ENCODE assay signal across 13 mouse cellular contexts in genomic region chr8:119665270-119665669, GRCm38 (mm10). TPM values are rescaled to one million over a fixed set of nuclear protein-coding genes. Genes with fewer than 3 reads are reported as not detected.
DNase-seq lines count a peak whose midpoint lies in the region; ATAC-seq lines count a peak whose summit lies in the region.
"Had no signal": no experiment of that assay in that cellular context is flagged by ENCODE, and none has a peak within 500 bp of the region (broad histone marks: within the 10 kb centered on the region; RNA-seq: fewer than 3 reads in every experiment).

No protein-coding gene starts in this region.

- H3K4me1 ChIP-seq in heart, embryonic 15.5 days (replicated peaks), result peaks cover 40% of the 10 kb centered on the region
- H3K4me1 ChIP-seq: forebrain, embryonic 15.5 days had no signal

- ATAC-seq in heart, embryonic 15.5 days (replicated peaks; ENCODE audit: insufficient number of reproducible peaks, insufficient read depth, low FRiP score, low read depth), result no peak
- ATAC-seq in monocyte, adult 5-6 weeks (replicated peaks; ENCODE audit: insufficient number of reproducible peaks, low FRiP score, low TSS enrichment, poor library complexity, severe bottlenecking), result no peak
- ATAC-seq: forebrain, embryonic 15.5 days had no signal

- peak; percentile 35 for DNase-seq in left cerebral cortex, postnatal 4 days
- no peak for DNase-seq in left cerebral cortex, postnatal 25 days (ENCODE audit: low spot score in 2 of 2)
- peak; percentile 68 for DNase-seq in gastrocnemius, postnatal 10 days
- DNase-seq in ovary, postnatal 14 days (ENCODE audit: low spot score), result peak; percentile 46
- no peak for DNase-seq in frontal cortex, postnatal 10 days (ENCODE audit: low spot score in 2 of 2)
- DNase-seq: cerebellum, adult 11-12 months; right cerebral cortex, postnatal 14 days had no signal

- H3K4me2 ChIP-seq in heart, embryonic 15.5 days, result no peak overlapping the region
- H3K4me2 ChIP-seq: forebrain, embryonic 15.5 days had no signal

- H3K36me3 ChIP-seq in heart, embryonic 15.5 days, result no peaks in the 10 kb centered on the region
- H3K36me3 ChIP-seq: embryonic facial prominence, embryonic 10.5 days; forebrain, embryonic 15.5 days had no signal

- no peak overlapping the region for H3K27ac ChIP-seq in heart, embryonic 15.5 days
- H3K27ac ChIP-seq: embryonic facial prominence, embryonic 10.5 days; forebrain, embryonic 15.5 days had no signal

- intact Hi-C loops in left cerebral cortex, postnatal 4 days (cut with DNase I), result no loop called here
- intact Hi-C loops in left cerebral cortex, postnatal 25 days (cut with DNase I), result no loop called here

- H3K4me3 ChIP-seq in heart, embryonic 15.5 days, result no peak overlapping the region
- H3K4me3 ChIP-seq: embryonic facial prominence, embryonic 10.5 days; forebrain, embryonic 15.5 days had no signal

- no peaks in the 10 kb centered on the region for H3K9me3 ChIP-seq in heart, embryonic 15.5 days (replicated peaks)
- H3K9me3 ChIP-seq: embryonic facial prominence, embryonic 10.5 days; forebrain, embryonic 15.5 days had no signal

- 0 out of 2 replicates have a peak overlapping the region, but pooled peaks have one; percentile 12 for H3K9ac ChIP-seq in heart, embryonic 15.5 days
- H3K9ac ChIP-seq: forebrain, embryonic 15.5 days had no signal

- 56% methylated on average over 6 of the region's 6 CpGs for WGBS in heart, embryonic 15.5 days

- no peaks in the 10 kb centered on the region for H3K27me3 ChIP-seq in heart, embryonic 15.5 days
- H3K27me3 ChIP-seq: forebrain, embryonic 15.5 days had no signal

RNA-seq across cellular contexts. Expression of gene Wfdc1, which starts 0.9 kb away (rescaled TPM):
- total RNA-seq in left cerebral cortex, postnatal 4 days (2021), result 1 to 10 TPM; 3.6 to 4.9 TPM
- total RNA-seq in left cerebral cortex, postnatal 25 days (2021), result 10 to 100 TPM in 1 of 2 experiments, 1 to 10 TPM in 1; 8.6 to 10.8 TPM
- total RNA-seq in gastrocnemius, postnatal 10 days (2021), result 10 to 100 TPM; 69.8 to 78.6 TPM
- polyA plus RNA-seq in heart, embryonic 15.5 days (2015; fragmentation: Nextera tagmentation; extraction: Ambion mirVana), result 5.9 and 6.2 TPM in 2 replicates
- not detected in 3 replicates for total RNA-seq in monocyte, adult 5-6 weeks (2017)

RNA-seq across cellular contexts. Expression of gene Kcng4, which starts 29.8 kb away (rescaled TPM):
- total RNA-seq in left cerebral cortex, postnatal 4 days (2021), result not detected
- 1 to 10 TPM; 3.3 to 4.0 TPM for total RNA-seq in left cerebral cortex, postnatal 25 days (2021)
- under 1 TPM; 0.45 to 0.82 TPM for total RNA-seq in gastrocnemius, postnatal 10 days (2021)
- 0.05 TPM in 1 of 2 replicates, not detected in the other for polyA plus RNA-seq in heart, embryonic 15.5 days (2015; fragmentation: Nextera tagmentation; extraction: Ambion mirVana)
- not detected in 3 replicates for total RNA-seq in monocyte, adult 5-6 weeks (2017)
- polyA plus RNA-seq: hindbrain, embryonic 11.5 days had no signal

RNA-seq across cellular contexts. Expression of gene Atp2c2, which starts 34.5 kb away (rescaled TPM):
- total RNA-seq in left cerebral cortex, postnatal 4 days (2021), result under 1 TPM; 0.14 to 0.16 TPM
- total RNA-seq in left cerebral cortex, postnatal 25 days (2021), result 1 to 10 TPM; 1.9 to 2.1 TPM
- not detected for total RNA-seq in gastrocnemius, postnatal 10 days (2021)
- polyA plus RNA-seq in heart, embryonic 15.5 days (2015; fragmentation: Nextera tagmentation; extraction: Ambion mirVana), result 0.13 and 0.42 TPM in 2 replicates
- not detected in 3 replicates for total RNA-seq in monocyte, adult 5-6 weeks (2017)

RNA-seq across cellular contexts. Expression of gene Adad2, which starts 52.7 kb away (rescaled TPM):
- under 1 TPM in 1 of 2 experiments, not detected in 1; 0.42 TPM for total RNA-seq in left cerebral cortex, postnatal 4 days (2021)
- under 1 TPM; 0.23 to 0.55 TPM for total RNA-seq in left cerebral cortex, postnatal 25 days (2021)
- not detected for total RNA-seq in gastrocnemius, postnatal 10 days (2021)
- not detected in 2 replicates for polyA plus RNA-seq in heart, embryonic 15.5 days (2015; fragmentation: Nextera tagmentation; extraction: Ambion mirVana)
- total RNA-seq in monocyte, adult 5-6 weeks (2017), result not detected in 3 replicates
- polyA plus RNA-seq: forebrain, embryonic 15.5 days; hindbrain, embryonic 11.5 days; neural tube, embryonic 11.5 days had no signal

Comparison
In these comparisons a context has a peak if more than half of its experiments do, and no peak if none do; other contexts are left out.
1. DNase-seq: peak in left cerebral cortex, postnatal 4 days (single experiment), gastrocnemius, postnatal 10 days (single experiment) and ovary, postnatal 14 days (single experiment); none in left cerebral cortex, postnatal 25 days (0 of 2) and frontal cortex, postnatal 10 days (0 of 2).
2. RNA of gene Wfdc1, which starts 0.9 kb away (total RNA-seq): 69.8 to 78.6 TPM in gastrocnemius, postnatal 10 days; 8.6 to 10.8 TPM in left cerebral cortex, postnatal 25 days, 3.6 to 4.9 TPM in left cerebral cortex, postnatal 4 days and not detected in monocyte, adult 5-6 weeks; every median in the first group is over 4 times any median in the second.